Mouse (Mus musculus): ENCODE data around the gene Tmed1. TPM values are rescaled to one million over a fixed set of nuclear protein-coding genes. Genes with fewer than 3 reads are reported as not detected.
"Not testable (repeated sequence)": the region's sequence is repeated elsewhere in the genome, so short reads cannot be mapped to it uniquely, and the experiment has no call there.

Gene Tmed1
- total and polyA plus RNA-seq, 2 experiments: 19.2 to 26.5 TPM

- Histone ChIP-seq H3K27me3 (ENCODE audit: control insufficient read depth, insufficient read depth, low read length) (no peaks in the 10 kb centered on the region), H3K36me3 (ENCODE audit: control insufficient read depth, insufficient read depth, low read length) (no peaks in the 10 kb centered on the region), H3K79me2 (ENCODE audit: control insufficient read depth, insufficient read depth, low read length) (no peaks in the 10 kb centered on the region), H3K27ac (replicated peaks; ENCODE audit: insufficient read depth, low read depth, low read length) (peak overlapping the region; percentile 27), H3K9ac (ENCODE audit: low read depth, low read length) (no peak overlapping the region), H3K4me3 (ENCODE audit: insufficient read depth, low read depth, low read length) (no peak overlapping the region), H3K4me1 (ENCODE audit: control insufficient read depth, insufficient read depth, low read length) (no peaks in the 10 kb centered on the region)
- peak; percentile 38 for DNase-seq (ENCODE audit: extremely low read depth, low read depth, low spot score)
- 80% methylated on average over 7 of the region's 7 CpGs for WGBS
- TF ChIP-seq CTCF (IDR thresholded peaks at IDR 0.05; ENCODE audit: low read depth, low read length): no peak
- no peak for TF ChIP-seq POLR2A (IDR thresholded peaks at IDR 0.05; ENCODE audit: extremely low read depth, insufficient read depth, low read length)
These were observed 15.3 kb upstream of the Tmed1 start for GRCm38 (mm10) chr9:21525142-21525936.

- H3K9ac ChIP-seq (ENCODE audit: low read depth, low read length); H3K4me3 ChIP-seq (ENCODE audit: insufficient read depth, low read depth, low read length); H3K27ac ChIP-seq (replicated peaks; ENCODE audit: insufficient read depth, low read depth, low read length); H3K27me3 ChIP-seq (ENCODE audit: control insufficient read depth, insufficient read depth, low read length); H3K4me1 ChIP-seq (ENCODE audit: control insufficient read depth, insufficient read depth, low read length); H3K79me2 ChIP-seq (ENCODE audit: control insufficient read depth, insufficient read depth, low read length); DNase-seq (ENCODE audit: extremely low read depth, low read depth, low spot score); H3K36me3 ChIP-seq (ENCODE audit: control insufficient read depth, insufficient read depth, low read length): not testable (repeated sequence)
- 88% methylated on average over 6 of the region's 6 CpGs for WGBS
These were observed 8.6 kb upstream of the Tmed1 start for GRCm38 (mm10) chr9:21518690-21519089.

GRCm38 (mm10) chr9:21517947-21518495, 8.0 kb upstream of the Tmed1 start:
- no peak overlapping the region for H3K27ac ChIP-seq (replicated peaks; ENCODE audit: insufficient read depth, low read depth, low read length)
- no peaks in the 10 kb centered on the region for H3K79me2 ChIP-seq (ENCODE audit: control insufficient read depth, insufficient read depth, low read length)
- DNase-seq (ENCODE audit: extremely low read depth, low read depth, low spot score): no peak
- no peaks in the 10 kb centered on the region for H3K4me1 ChIP-seq (ENCODE audit: control insufficient read depth, insufficient read depth, low read length)
- no peaks in the 10 kb centered on the region for H3K27me3 ChIP-seq (ENCODE audit: control insufficient read depth, insufficient read depth, low read length)
- H3K9ac ChIP-seq (ENCODE audit: low read depth, low read length): no peak overlapping the region
- no peak overlapping the region for H3K4me3 ChIP-seq (ENCODE audit: insufficient read depth, low read depth, low read length)
- 47% methylated on average over 6 of the region's 6 CpGs for WGBS
- TF ChIP-seq CTCF (IDR thresholded peaks at IDR 0.05; ENCODE audit: low read depth, low read length): no peak
- TF ChIP-seq POLR2A (IDR thresholded peaks at IDR 0.05; ENCODE audit: extremely low read depth, insufficient read depth, low read length): no peak
- no peaks in the 10 kb centered on the region for H3K36me3 ChIP-seq (ENCODE audit: control insufficient read depth, insufficient read depth, low read length)

- Histone ChIP-seq H3K27ac (replicated peaks; ENCODE audit: insufficient read depth, low read depth, low read length) (no peak overlapping the region), H3K4me3 (ENCODE audit: insufficient read depth, low read depth, low read length) (no peak overlapping the region), H3K79me2 (ENCODE audit: control insufficient read depth, insufficient read depth, low read length) (no peaks in the 10 kb centered on the region), H3K36me3 (ENCODE audit: control insufficient read depth, insufficient read depth, low read length) (no peaks in the 10 kb centered on the region), H3K27me3 (ENCODE audit: control insufficient read depth, insufficient read depth, low read length) (no peaks in the 10 kb centered on the region), H3K4me1 (ENCODE audit: control insufficient read depth, insufficient read depth, low read length) (peaks cover 6% of the 10 kb centered on the region), H3K9ac (ENCODE audit: low read depth, low read length) (no peak overlapping the region)
- DNase-seq (ENCODE audit: extremely low read depth, low read depth, low spot score): no peak
- no peak for TF ChIP-seq POLR2A (IDR thresholded peaks at IDR 0.05; ENCODE audit: extremely low read depth, insufficient read depth, low read length)
- no peak for TF ChIP-seq CTCF (IDR thresholded peaks at IDR 0.05; ENCODE audit: low read depth, low read length)
- WGBS: 97% methylated on average over 4 of the region's 4 CpGs
These were observed 3.4 kb upstream of the Tmed1 start for GRCm38 (mm10) chr9:21513466-21513865.

GRCm38 (mm10) chr9:21511052-21511451, 1.0 kb upstream of the Tmed1 start:
- Histone ChIP-seq H3K27me3 (ENCODE audit: control insufficient read depth, insufficient read depth, low read length) (no peaks in the 10 kb centered on the region), H3K4me3 (ENCODE audit: insufficient read depth, low read depth, low read length) (no peak overlapping the region), H3K79me2 (ENCODE audit: control insufficient read depth, insufficient read depth, low read length) (no peaks in the 10 kb centered on the region), H3K36me3 (ENCODE audit: control insufficient read depth, insufficient read depth, low read length) (no peaks in the 10 kb centered on the region), H3K27ac (replicated peaks; ENCODE audit: insufficient read depth, low read depth, low read length) (no peak overlapping the region), H3K4me1 (ENCODE audit: control insufficient read depth, insufficient read depth, low read length) (peaks cover 6% of the 10 kb centered on the region), H3K9ac (ENCODE audit: low read depth, low read length) (no peak overlapping the region)
- WGBS: 78% methylated on average over 9 of the region's 9 CpGs
- TF ChIP-seq POLR2A (IDR thresholded peaks at IDR 0.05; ENCODE audit: extremely low read depth, insufficient read depth, low read length): no peak
- TF ChIP-seq CTCF (IDR thresholded peaks at IDR 0.05; ENCODE audit: low read depth, low read length): no peak
- no peak for DNase-seq (ENCODE audit: extremely low read depth, low read depth, low spot score)

- no peaks in the 10 kb centered on the region for H3K36me3 ChIP-seq (ENCODE audit: control insufficient read depth, insufficient read depth, low read length)
- H3K4me1 ChIP-seq (ENCODE audit: control insufficient read depth, insufficient read depth, low read length): peaks cover 6% of the 10 kb centered on the region
- 8% methylated on average over 7 of the region's 7 CpGs for WGBS
- no peak for DNase-seq (ENCODE audit: extremely low read depth, low read depth, low spot score)
- no peaks in the 10 kb centered on the region for H3K79me2 ChIP-seq (ENCODE audit: control insufficient read depth, insufficient read depth, low read length)
- TF ChIP-seq POLR2A (IDR thresholded peaks at IDR 0.05; ENCODE audit: extremely low read depth, insufficient read depth, low read length) (no peak), CTCF (IDR thresholded peaks at IDR 0.05; ENCODE audit: low read depth, low read length) (no peak)
- peak overlapping the region; percentile 8; the same call in 1 of the 2 replicates for H3K27ac ChIP-seq (replicated peaks; ENCODE audit: insufficient read depth, low read depth, low read length)
- peak overlapping the region; percentile 14; the same call in 1 of the 2 replicates for H3K9ac ChIP-seq (ENCODE audit: low read depth, low read length)
- peak overlapping the region; percentile 31 for H3K4me3 ChIP-seq (ENCODE audit: insufficient read depth, low read depth, low read length)
- no peaks in the 10 kb centered on the region for H3K27me3 ChIP-seq (ENCODE audit: control insufficient read depth, insufficient read depth, low read length)
These were observed 600 bp upstream of the Tmed1 start for GRCm38 (mm10) chr9:21510689-21511015.

Data from liver, adult 2 months (tissue).